Mouse (Mus musculus) layer of hippocampus, adult 9-10 months (tissue): Measurements from ENCODE around the gene Ppm1g.

Experiments used
- DNase-seq: peaks from one replicate; pipeline ENCODE4 v3.0.0; 2022; ENCODE audit warnings: low spot score

Gene Ppm1g

GRCm38 (mm10) chr5:31220448-31221303, at the start of gene Ppm1g:
TSS of gene Ppm1g (minus strand) at chr5:31220687.
- peak; percentile 79 for DNase-seq

- no peak for DNase-seq
Observed at GRCm38 (mm10) chr5:31267686-31268085, 47.2 kb upstream of the Ppm1g start.

GRCm38 (mm10) chr5:31266101-31266500, 45.6 kb upstream of the Ppm1g start:
- no peak for DNase-seq

GRCm38 (mm10) chr5:31257616-31258015, 37.1 kb upstream of the Ppm1g start:
- no peak for DNase-seq

- DNase-seq: no peak
Observed at GRCm38 (mm10) chr5:31255971-31256370, 35.5 kb upstream of the Ppm1g start.

GRCm38 (mm10) chr5:31255381-31255780, 34.9 kb upstream of the Ppm1g start:
- DNase-seq: no peak

GRCm38 (mm10) chr5:31254901-31255300, 34.4 kb upstream of the Ppm1g start:
- DNase-seq: no peak

- DNase-seq: no peak
Observed at GRCm38 (mm10) chr5:31254452-31254851, 34.0 kb upstream of the Ppm1g start.

- no peak for DNase-seq
Observed at GRCm38 (mm10) chr5:31253806-31254205, 33.3 kb upstream of the Ppm1g start.

GRCm38 (mm10) chr5:31252795-31253545, 32.5 kb upstream of the Ppm1g start:
- no peak for DNase-seq

GRCm38 (mm10) chr5:31252151-31252550, 31.7 kb upstream of the Ppm1g start:
- DNase-seq: no peak

- no peak for DNase-seq
Observed at GRCm38 (mm10) chr5:31251541-31252101, 31.1 kb upstream of the Ppm1g start, which contains the start of gene Krtcap3. TSS of gene Krtcap3 (plus strand) at chr5:31251691.

- DNase-seq: no peak
Observed at GRCm38 (mm10) chr5:31250716-31251115, 30.2 kb upstream of the Ppm1g start.

- no peak for DNase-seq
Observed at GRCm38 (mm10) chr5:31242191-31242590, 21.7 kb upstream of the Ppm1g start.

- no peak for DNase-seq
Observed at GRCm38 (mm10) chr5:31241522-31242034, 21.1 kb upstream of the Ppm1g start.

GRCm38 (mm10) chr5:31240637-31241521, 20.4 kb upstream of the Ppm1g start, which contains the start of the genes Nrbp1 and Gm9970:
TSS of gene Nrbp1 (plus strand) at chr5:31240864.
TSS of gene Gm9970 (minus strand) at chr5:31241232.
- peak; percentile 83 for DNase-seq

- DNase-seq: no peak
Observed at GRCm38 (mm10) chr5:31226641-31227040, 6.2 kb upstream of the Ppm1g start.

GRCm38 (mm10) chr5:31222696-31223095, 2.2 kb upstream of the Ppm1g start:
- no peak for DNase-seq

GRCm38 (mm10) chr5:31221304-31221945, 938 bp upstream of the Ppm1g start:
- DNase-seq: no peak

GRCm38 (mm10) chr5:31219911-31220447, 508 bp downstream of the Ppm1g start:
- DNase-seq: no peak

GRCm38 (mm10) chr5:31219474-31219873, 1.0 kb downstream of the Ppm1g start:
- no peak for DNase-seq
